Mouse (Mus musculus) stomach, embryonic 16.5 days (tissue): ENCODE measurements around the gene Gpatch8. TPM values are rescaled to one million over a fixed set of nuclear protein-coding genes. Genes with fewer than 3 reads are reported as not detected.
A peak's percentile ranks its signal among the peaks of the same experiment; 100 is the strongest.

Experiments used
- ATAC-seq: fragments of 200-750 bp; cut with Nextera tagmentation; 2 replicates; pipeline ENCODE4 v1.8.0; 2017; ENCODE audit warnings: moderate number of reproducible peaks, moderate TSS enrichment; ENCODE audit not compliant: insufficient read depth, low FRiP score
- H3K27ac ChIP-seq: fragments of 300-500 bp; sonication (generic); 2 replicates; pipeline ENCODE4 v1.5.1; 2014; ENCODE audit warnings: low read length
- H3K27me3 ChIP-seq: fragments of 300-500 bp; sonication (generic); 2 replicates; pipeline ENCODE4 v1.6.1; 2014; ENCODE audit warnings: low read length, control low read depth, mixed read lengths; ENCODE audit not compliant: control insufficient read depth, insufficient read depth
- H3K36me3 ChIP-seq: fragments of 300-500 bp; sonication (generic); 2 replicates; pipeline ENCODE4 v1.6.1; 2014; ENCODE audit warnings: low read length; ENCODE audit not compliant: control insufficient read depth, insufficient read depth
- H3K4me1 ChIP-seq: fragments of 300-500 bp; sonication (generic); 2 replicates; pipeline ENCODE4 v1.6.1; 2014; ENCODE audit warnings: low read length, control low read depth, mixed read lengths; ENCODE audit not compliant: control insufficient read depth, insufficient read depth
- H3K4me2 ChIP-seq: fragments of 300-500 bp; sonication (generic); 2 replicates; pipeline ENCODE4 v1.6.1; 2014; ENCODE audit warnings: low read depth, low read length, mixed read lengths
- H3K4me3 ChIP-seq: fragments of 300-500 bp; sonication (generic); replicated peaks from 2 replicates; pipeline ENCODE4 v1.5.1; 2014; ENCODE audit warnings: mild to moderate bottlenecking, low read length
- H3K9ac ChIP-seq: fragments of 300-500 bp; sonication (generic); 2 replicates; pipeline ENCODE4 v1.6.1; 2014; ENCODE audit warnings: low read length
- H3K9me3 ChIP-seq: fragments of 300-500 bp; sonication (generic); replicated peaks from 2 replicates; pipeline ENCODE4 v1.6.1; 2016; ENCODE audit warnings: low read length, control low read depth; ENCODE audit not compliant: control insufficient read depth
- WGBS: fragments of 180-500 bp; shearing (Covaris S2); extraction: QIAGEN DNeasy Blood & Tissue Kit; methylation state at CpG from one replicate; pipeline ENCODE4 v1.1.7; 2014; 5-methylcytosine and 5-hydroxymethylcytosine counted together
- polyA plus RNA-seq: library from polyadenylated mRNA; unstranded; fragments of >200 nt; fragmentation: Nextera tagmentation; extraction: Ambion mirVana; gene quantifications from 2 replicates; pipeline ENCODE4 v1.2.1, GENCODE M21; 2015

Gpatch8 gene
- polyA plus RNA-seq, 1 experiment from 2014 or later, result 34.9 TPM

- H3K4me2 ChIP-seq, result no peak overlapping the region
- no peaks in the 10 kb centered on the region for H3K27me3 ChIP-seq
- no peak overlapping the region for H3K4me3 ChIP-seq
- no peak overlapping the region for H3K9ac ChIP-seq
- peaks cover 29% of the 10 kb centered on the region for H3K4me1 ChIP-seq
- H3K27ac ChIP-seq, result peak overlapping the region; percentile 33
- WGBS, result 72% methylated on average over 10 of the region's 10 CpGs
- H3K36me3 ChIP-seq, result 0 out of 2 replicates have a peak, but pooled peaks cover 19% of the 10 kb centered on the region
- no peaks in the 10 kb centered on the region for H3K9me3 ChIP-seq
- no peak for ATAC-seq
Observed at GRCm38 (mm10) chr11:102436471-102436790, 119.8 kb downstream of the Gpatch8 start.

DNA sequence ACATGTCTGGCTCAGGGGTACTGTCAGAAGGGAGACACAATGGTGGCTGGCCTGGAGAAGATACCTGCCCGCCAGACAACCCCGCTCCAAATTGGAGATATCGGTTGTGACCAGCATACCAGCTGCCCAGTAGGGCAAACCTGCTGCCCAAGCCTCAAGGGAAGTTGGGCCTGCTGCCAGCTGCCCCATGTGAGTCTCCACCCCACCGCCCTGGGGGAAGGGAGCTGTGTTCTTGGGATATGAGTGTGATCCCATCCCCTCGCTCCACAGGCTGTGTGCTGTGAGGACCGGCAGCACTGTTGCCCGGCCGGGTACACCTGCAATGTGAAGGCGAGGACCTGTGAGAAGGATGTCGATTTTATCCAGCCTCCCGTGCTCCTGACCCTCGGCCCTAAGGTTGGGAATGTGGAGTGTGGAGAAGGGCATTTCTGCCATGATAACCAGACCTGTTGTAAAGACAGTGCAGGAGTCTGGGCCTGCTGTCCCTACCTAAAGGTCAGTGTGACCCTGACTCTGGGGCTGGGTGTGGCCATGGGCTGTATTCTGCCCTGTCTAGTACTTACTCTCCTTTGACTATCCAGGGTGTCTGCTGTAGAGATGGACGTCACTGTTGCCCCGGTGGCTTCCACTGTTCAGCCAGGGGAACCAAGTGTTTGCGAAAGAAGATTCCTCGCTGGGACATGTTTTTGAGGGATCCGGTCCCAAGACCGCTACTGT lies 120.3 kb downstream of the Gpatch8 start:
- Histone ChIP-seq H3K9me3 (no peaks in the 10 kb centered on the region), H3K4me2 (no peak overlapping the region), H3K27me3 (no peaks in the 10 kb centered on the region), H3K27ac (peak overlapping the region; percentile 33; the same call in 1 of the 2 replicates), H3K36me3 (0 out of 2 replicates have a peak, but pooled peaks cover 19% of the 10 kb centered on the region), H3K4me3 (no peak overlapping the region), H3K4me1 (peaks cover 33% of the 10 kb centered on the region), H3K9ac (no peak overlapping the region)
- 92% methylated on average over 18 of the region's 18 CpGs for WGBS
- ATAC-seq, result no peak

- H3K36me3 ChIP-seq, result 0 out of 2 replicates have a peak, but pooled peaks cover 18% of the 10 kb centered on the region
- no peak overlapping the region for H3K9ac ChIP-seq
- H3K4me3 ChIP-seq, result no peak overlapping the region
- H3K27me3 ChIP-seq, result no peaks in the 10 kb centered on the region
- H3K4me1 ChIP-seq, result peaks cover 33% of the 10 kb centered on the region
- no peaks in the 10 kb centered on the region for H3K9me3 ChIP-seq
- no peak for ATAC-seq
- 91% methylated on average over 11 of the region's 11 CpGs for WGBS
- H3K4me2 ChIP-seq, result no peak overlapping the region
- no peak overlapping the region for H3K27ac ChIP-seq
Observed at GRCm38 (mm10) chr11:102434816-102435705, 121.1 kb downstream of the Gpatch8 start.

- Histone ChIP-seq H3K36me3 (0 out of 2 replicates have a peak, but pooled peaks cover 15% of the 10 kb centered on the region), H3K9ac (0 out of 2 replicates have a peak overlapping the region, but pooled peaks have one; percentile 13), H3K27me3 (no peaks in the 10 kb centered on the region), H3K4me1 (peaks cover 38% of the 10 kb centered on the region), H3K9me3 (no peaks in the 10 kb centered on the region), H3K27ac (no peak overlapping the region; the same call in 1 of the 2 replicates), H3K4me2 (no peak overlapping the region), H3K4me3 (no peak overlapping the region)
- WGBS, result 13% methylated on average over 7 of the region's 7 CpGs
- 0 out of 2 replicates have a peak, but pooled peaks have one; percentile 8 for ATAC-seq
Observed at GRCm38 (mm10) chr11:102434406-102434805, 121.8 kb downstream of the Gpatch8 start.

DNA sequence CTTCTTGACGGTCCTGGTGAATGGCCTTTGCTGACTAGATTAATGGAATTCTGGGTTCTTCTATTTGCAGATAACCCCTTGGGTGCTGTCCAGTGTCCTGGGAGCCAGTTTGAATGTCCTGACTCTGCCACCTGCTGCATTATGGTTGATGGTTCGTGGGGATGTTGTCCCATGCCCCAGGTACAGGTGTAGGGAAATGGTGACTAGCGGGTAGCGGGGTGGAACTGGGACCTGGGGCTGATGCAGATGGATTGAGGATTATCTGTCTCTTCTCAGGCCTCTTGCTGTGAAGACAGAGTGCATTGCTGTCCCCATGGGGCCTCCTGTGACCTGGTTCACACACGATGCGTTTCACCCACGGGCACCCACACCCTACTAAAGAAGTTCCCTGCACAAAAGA lies 122.3 kb downstream of the Gpatch8 start:
- no peaks in the 10 kb centered on the region for H3K9me3 ChIP-seq
- no peaks in the 10 kb centered on the region for H3K27me3 ChIP-seq
- H3K27ac ChIP-seq, result no peak overlapping the region; the same call in 1 of the 2 replicates
- 88% methylated on average over 7 of the region's 7 CpGs for WGBS
- no peak overlapping the region for H3K4me2 ChIP-seq
- peaks cover 39% of the 10 kb centered on the region for H3K4me1 ChIP-seq
- H3K9ac ChIP-seq, result no peak overlapping the region
- H3K4me3 ChIP-seq, result no peak overlapping the region
- ATAC-seq, result no peak
- 0 out of 2 replicates have a peak, but pooled peaks cover 15% of the 10 kb centered on the region for H3K36me3 ChIP-seq

GRCm38 (mm10) chr11:102432896-102433295 lies 123.3 kb downstream of the Gpatch8 start:
- Histone ChIP-seq H3K27ac (no peak overlapping the region), H3K36me3 (0 out of 2 replicates have a peak, but pooled peaks cover 15% of the 10 kb centered on the region), H3K9ac (0 out of 2 replicates have a peak overlapping the region, but pooled peaks have one; percentile 7), H3K9me3 (no peaks in the 10 kb centered on the region), H3K4me3 (no peak overlapping the region), H3K27me3 (no peaks in the 10 kb centered on the region), H3K4me2 (no peak overlapping the region), H3K4me1 (peaks cover 31% of the 10 kb centered on the region)
- 89% methylated on average over 6 of the region's 6 CpGs for WGBS
- no peak for ATAC-seq

GRCm38 (mm10) chr11:102432115-102432843 lies 123.9 kb downstream of the Gpatch8 start:
- ATAC-seq, result no peak
- Histone ChIP-seq H3K27ac (0 out of 2 replicates have a peak overlapping the region, but pooled peaks have one; percentile 27), H3K4me3 (0 out of 2 replicates have a peak overlapping the region, but pooled peaks have one; percentile 6), H3K36me3 (0 out of 2 replicates have a peak, but pooled peaks cover 15% of the 10 kb centered on the region), H3K9me3 (no peaks in the 10 kb centered on the region), H3K4me2 (peak overlapping the region; percentile 1; the same call in 1 of the 2 replicates), H3K4me1 (peaks cover 25% of the 10 kb centered on the region), H3K27me3 (no peaks in the 10 kb centered on the region), H3K9ac (peak overlapping the region; percentile 38)
- WGBS, result 59% methylated on average over 16 of the region's 16 CpGs

- Histone ChIP-seq H3K4me1 (peaks cover 21% of the 10 kb centered on the region), H3K4me3 (0 out of 2 replicates have a peak overlapping the region, but pooled peaks have one; percentile 6), H3K9me3 (no peaks in the 10 kb centered on the region), H3K9ac (peak overlapping the region; percentile 38), H3K36me3 (0 out of 2 replicates have a peak, but pooled peaks cover 15% of the 10 kb centered on the region), H3K4me2 (peak overlapping the region; percentile 1; the same call in 1 of the 2 replicates), H3K27me3 (no peaks in the 10 kb centered on the region), H3K27ac (0 out of 2 replicates have a peak overlapping the region, but pooled peaks have one; percentile 27)
- WGBS, result 78% methylated on average over 3 of the region's 3 CpGs
- no peak for ATAC-seq
Observed at GRCm38 (mm10) chr11:102431728-102432114, 124.5 kb downstream of the Gpatch8 start.
